Mouse (Mus musculus): ENCODE measurements around the gene Il1f9. TPM values are rescaled to one million over a fixed set of nuclear protein-coding genes. Genes with fewer than 3 reads are reported as not detected.
"Not testable (repeated sequence)": the region's sequence is repeated elsewhere in the genome, so short reads cannot be mapped to it uniquely, and the experiment has no call there.

Il1f9 gene
- total and polyA plus RNA-seq, 3 experiments = not detected

- not testable (repeated sequence) for H3K79me2 ChIP-seq (ENCODE audit: control insufficient read depth, insufficient read depth, low read length, poor library complexity); H3K9me3 ChIP-seq (replicated peaks; ENCODE audit: insufficient read depth, low read length); H3K9ac ChIP-seq (ENCODE audit: control insufficient read depth, low read depth, low read length, poor library complexity, severe bottlenecking); H3K4me3 ChIP-seq (ENCODE audit: control insufficient read depth in 1 of 2, insufficient read depth in 1 of 2, low read depth in 2 of 2, low read length in 2 of 2); H3K4me1 ChIP-seq (ENCODE audit: control insufficient read depth in 1 of 2, insufficient read depth in 2 of 2, low read length in 2 of 2); H3K36me3 ChIP-seq (ENCODE audit: control insufficient read depth in 1 of 2, insufficient read depth in 2 of 2, low read length in 2 of 2); DNase-seq (ENCODE audit: low read depth, low spot score); H3K27me3 ChIP-seq (ENCODE audit: control insufficient read depth in 1 of 2, insufficient read depth in 2 of 2, low read length in 2 of 2); H3K27ac ChIP-seq (ENCODE audit: control insufficient read depth, low read depth, low read length)
Measured at GRCm38 (mm10) chr2:24184092-24184491, 2.2 kb upstream of the Il1f9 start.

GRCm38 (mm10) chr2:24187585-24187984, 1.3 kb downstream of the Il1f9 start:
- DNase-seq (ENCODE audit: low read depth, low spot score) = no peak
- no peaks in the 10 kb centered on the region for H3K9me3 ChIP-seq (replicated peaks; ENCODE audit: insufficient read depth, low read length)
- TF ChIP-seq NELFE (IDR thresholded peaks at IDR 0.05; ENCODE audit: low read depth, low read length) (no peak), UBTF (IDR thresholded peaks at IDR 0.05; ENCODE audit: borderline replicate concordance, insufficient read depth, low read depth, low read length) (no peak), ZNF384 (IDR thresholded peaks at IDR 0.05; ENCODE audit: low read depth, low read length) (no peak), MAFK (IDR thresholded peaks at IDR 0.05; ENCODE audit: borderline replicate concordance, low read depth, low read length) (no peak), POLR2A (IDR thresholded peaks at IDR 0.05; ENCODE audit: control insufficient read depth in 1 of 2, insufficient read depth in 1 of 2, low read depth in 1 of 2, low read length in 2 of 2, poor library complexity in 1 of 2) (no peak), MEF2A (IDR thresholded peaks at IDR 0.05; ENCODE audit: extremely low read depth, insufficient replicate concordance, low read depth, low read length, poor library complexity, severe bottlenecking) (no peak), MYB (IDR thresholded peaks at IDR 0.05; ENCODE audit: low read depth, low read length) (no peak), NRF1 (IDR thresholded peaks at IDR 0.05; ENCODE audit: insufficient read depth, low read depth, low read length, poor library complexity, severe bottlenecking) (no peak), TCF12 (IDR thresholded peaks at IDR 0.05; ENCODE audit: low read depth, low read length) (no peak), ZC3H11A (IDR thresholded peaks at IDR 0.05; ENCODE audit: low read depth, low read length) (no peak)

DNA sequence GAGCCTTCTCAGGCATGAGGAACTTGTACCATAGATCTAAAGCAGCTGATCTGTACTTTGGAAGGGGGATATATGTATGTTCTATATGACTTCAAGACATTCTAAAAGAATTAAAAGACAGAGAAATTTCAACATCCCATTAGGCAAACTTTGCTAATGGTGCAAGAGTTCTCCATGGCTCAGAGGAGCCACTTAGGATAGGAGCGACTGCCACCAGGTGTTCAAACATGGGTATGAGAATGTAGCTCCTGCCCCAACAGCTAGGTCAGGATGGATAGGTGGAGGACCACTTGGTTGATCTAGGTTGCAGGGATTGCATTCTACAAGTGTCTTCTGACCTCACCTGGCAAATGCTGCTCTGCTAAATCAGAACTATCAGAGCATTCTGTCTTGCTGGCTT, 1.9 kb downstream of the Il1f9 start:
- H3K4me3 ChIP-seq (ENCODE audit: control insufficient read depth in 1 of 2, insufficient read depth in 1 of 2, low read depth in 2 of 2, low read length in 2 of 2) = no peak overlapping the region
- H3K4me1 ChIP-seq (ENCODE audit: control insufficient read depth in 1 of 2, insufficient read depth in 2 of 2, low read length in 2 of 2) = no peaks in the 10 kb centered on the region
- no peak for DNase-seq (ENCODE audit: low read depth, low spot score)
- H3K79me2 ChIP-seq (ENCODE audit: control insufficient read depth, insufficient read depth, low read length, poor library complexity) = no peaks in the 10 kb centered on the region
- no peak for TF ChIP-seq MEF2A (IDR thresholded peaks at IDR 0.05; ENCODE audit: extremely low read depth, insufficient replicate concordance, low read depth, low read length, poor library complexity, severe bottlenecking)
- no peak for TF ChIP-seq ETS1 (IDR thresholded peaks at IDR 0.05; ENCODE audit: low read depth, low read length)
- no peak for TF ChIP-seq ZKSCAN1 (IDR thresholded peaks at IDR 0.05; ENCODE audit: low read depth, low read length)
- TF ChIP-seq RCOR1 (IDR thresholded peaks at IDR 0.05; ENCODE audit: low read depth, low read length) = no peak
- no peak for TF ChIP-seq ZC3H11A (IDR thresholded peaks at IDR 0.05; ENCODE audit: low read depth, low read length)
- TF ChIP-seq RAD21 (IDR thresholded peaks at IDR 0.05; ENCODE audit: low read depth, low read length) = peak; percentile 14
- peak; percentile 12; the same call in 1 of the 2 replicates for TF ChIP-seq SMC3 (IDR thresholded peaks at IDR 0.05; ENCODE audit: low read depth, low read length)
- no peak overlapping the region for H3K27ac ChIP-seq (ENCODE audit: control insufficient read depth, low read depth, low read length)
- H3K36me3 ChIP-seq (ENCODE audit: control insufficient read depth in 1 of 2, insufficient read depth in 2 of 2, low read length in 2 of 2) = no peaks in the 10 kb centered on the region
- no peaks in the 10 kb centered on the region for H3K27me3 ChIP-seq (ENCODE audit: control insufficient read depth in 1 of 2, insufficient read depth in 2 of 2, low read length in 2 of 2)
- H3K9ac ChIP-seq (ENCODE audit: control insufficient read depth, low read depth, low read length, poor library complexity, severe bottlenecking) = no peak overlapping the region
- no peaks in the 10 kb centered on the region for H3K9me3 ChIP-seq (replicated peaks; ENCODE audit: insufficient read depth, low read length)

More at GRCm38 (mm10) chr2:24187585-24187984, 1.3 kb downstream of the Il1f9 start:
- no peaks in the 10 kb centered on the region for H3K4me1 ChIP-seq (ENCODE audit: control insufficient read depth in 1 of 2, insufficient read depth in 2 of 2, low read length in 2 of 2)
- no peaks in the 10 kb centered on the region for H3K79me2 ChIP-seq (ENCODE audit: control insufficient read depth, insufficient read depth, low read length, poor library complexity)
- H3K36me3 ChIP-seq (ENCODE audit: control insufficient read depth in 1 of 2, insufficient read depth in 2 of 2, low read length in 2 of 2) = no peaks in the 10 kb centered on the region
- no peaks in the 10 kb centered on the region for H3K27me3 ChIP-seq (ENCODE audit: control insufficient read depth in 1 of 2, insufficient read depth in 2 of 2, low read length in 2 of 2)
- H3K4me3 ChIP-seq (ENCODE audit: control insufficient read depth in 1 of 2, insufficient read depth in 1 of 2, low read depth in 2 of 2, low read length in 2 of 2) = no peak overlapping the region
- H3K9ac ChIP-seq (ENCODE audit: control insufficient read depth, low read depth, low read length, poor library complexity, severe bottlenecking) = no peak overlapping the region
- H3K27ac ChIP-seq (ENCODE audit: control insufficient read depth, low read depth, low read length) = no peak overlapping the region
